Mouse (Mus musculus): ENCODE results near the gene Dnajb7.
"Not testable (repeated sequence)": the region's sequence is repeated elsewhere in the genome, so short reads cannot be mapped to it uniquely, and the experiment has no call there.

Dnajb7 gene

DNA sequence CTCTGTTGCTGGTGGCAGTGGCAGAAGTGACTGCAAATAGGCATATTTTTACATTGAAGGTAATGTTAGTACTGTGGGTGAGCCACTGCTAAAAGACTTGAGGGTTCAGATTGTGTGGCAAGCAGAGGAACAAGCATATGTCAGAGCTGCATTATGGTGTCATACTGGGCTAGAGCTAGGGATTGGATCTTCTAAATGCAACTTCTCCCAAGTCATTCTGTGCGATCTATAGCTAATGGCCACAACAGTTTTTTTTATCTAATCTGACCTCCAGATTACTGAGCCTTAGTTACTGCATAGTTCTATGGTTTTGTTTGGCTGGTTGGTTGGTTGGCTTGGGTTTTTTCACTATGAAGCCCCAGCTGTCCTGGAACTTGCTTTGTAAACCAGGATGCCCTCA is at the start of gene Dnajb7:
Dnajb7 (minus strand) TSS at position 101 of the 400 bp plus-strand sequence.
- ATAC-seq (ENCODE audit: insufficient number of reproducible peaks, low FRiP score, low TSS enrichment): no peak

GRCm38 (mm10) chr15:81448463-81448862 is 40.4 kb upstream of the Dnajb7 start:
- ATAC-seq (ENCODE audit: insufficient number of reproducible peaks, low FRiP score, low TSS enrichment): peak; percentile 45; the same call in 1 of the 2 replicates

- no peak for ATAC-seq (ENCODE audit: insufficient number of reproducible peaks, low FRiP score, low TSS enrichment)
Measured at GRCm38 (mm10) chr15:81439236-81439635, 31.1 kb upstream of the Dnajb7 start.

GRCm38 (mm10) chr15:81438345-81438744 is 30.2 kb upstream of the Dnajb7 start:
- no peak for ATAC-seq (ENCODE audit: insufficient number of reproducible peaks, low FRiP score, low TSS enrichment)

GRCm38 (mm10) chr15:81431195-81431594 is 23.1 kb upstream of the Dnajb7 start:
- no peak for ATAC-seq (ENCODE audit: insufficient number of reproducible peaks, low FRiP score, low TSS enrichment)

- no peak for ATAC-seq (ENCODE audit: insufficient number of reproducible peaks, low FRiP score, low TSS enrichment)
Measured at GRCm38 (mm10) chr15:81427947-81428346, 19.8 kb upstream of the Dnajb7 start.

DNA sequence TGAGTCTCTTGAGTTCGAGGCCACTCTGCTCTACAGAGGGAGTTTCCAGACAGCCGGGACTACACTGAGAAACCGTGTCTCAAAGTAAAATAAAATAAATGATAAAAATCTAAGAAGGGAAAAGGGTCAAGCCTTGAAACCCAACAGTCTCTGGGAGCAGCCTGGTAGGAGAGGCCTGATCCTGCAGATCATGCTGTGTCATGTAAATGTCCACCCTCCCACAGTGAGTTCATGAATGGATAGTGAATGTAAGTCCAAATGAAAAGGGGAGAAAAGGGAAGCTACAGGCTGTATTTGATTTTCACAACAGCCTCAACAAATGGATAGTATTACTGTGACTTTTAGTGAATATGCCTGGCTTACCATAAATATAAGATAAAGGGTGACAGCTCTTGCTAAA is 17.2 kb upstream of the Dnajb7 start:
- ATAC-seq (ENCODE audit: insufficient number of reproducible peaks, low FRiP score, low TSS enrichment): no peak

GRCm38 (mm10) chr15:81422156-81422681 is 14.1 kb upstream of the Dnajb7 start:
- no peak for ATAC-seq (ENCODE audit: insufficient number of reproducible peaks, low FRiP score, low TSS enrichment)

DNA sequence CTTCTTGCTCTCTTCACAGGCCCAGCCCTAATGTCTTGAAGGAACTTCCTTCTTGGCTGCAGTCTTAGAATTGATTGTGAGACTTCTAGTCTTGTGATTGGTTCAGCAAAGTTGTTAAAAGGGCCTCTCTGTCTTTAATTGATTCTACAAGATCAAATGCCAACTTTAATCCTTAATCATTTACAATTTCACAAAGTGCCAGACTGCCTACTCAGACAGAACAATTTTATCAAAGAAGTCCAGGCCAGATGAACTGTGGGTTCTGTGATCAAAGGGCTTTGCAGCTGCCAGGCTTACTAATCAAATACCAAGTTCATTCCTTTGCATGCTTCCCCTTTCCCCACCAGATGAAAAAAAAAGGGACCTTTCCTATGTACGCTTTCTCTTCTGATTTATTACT is 13.4 kb upstream of the Dnajb7 start:
- no peak for ATAC-seq (ENCODE audit: insufficient number of reproducible peaks, low FRiP score, low TSS enrichment)

- ATAC-seq (ENCODE audit: insufficient number of reproducible peaks, low FRiP score, low TSS enrichment): no peak
Measured at GRCm38 (mm10) chr15:81418065-81418464, 10.0 kb upstream of the Dnajb7 start.

DNA sequence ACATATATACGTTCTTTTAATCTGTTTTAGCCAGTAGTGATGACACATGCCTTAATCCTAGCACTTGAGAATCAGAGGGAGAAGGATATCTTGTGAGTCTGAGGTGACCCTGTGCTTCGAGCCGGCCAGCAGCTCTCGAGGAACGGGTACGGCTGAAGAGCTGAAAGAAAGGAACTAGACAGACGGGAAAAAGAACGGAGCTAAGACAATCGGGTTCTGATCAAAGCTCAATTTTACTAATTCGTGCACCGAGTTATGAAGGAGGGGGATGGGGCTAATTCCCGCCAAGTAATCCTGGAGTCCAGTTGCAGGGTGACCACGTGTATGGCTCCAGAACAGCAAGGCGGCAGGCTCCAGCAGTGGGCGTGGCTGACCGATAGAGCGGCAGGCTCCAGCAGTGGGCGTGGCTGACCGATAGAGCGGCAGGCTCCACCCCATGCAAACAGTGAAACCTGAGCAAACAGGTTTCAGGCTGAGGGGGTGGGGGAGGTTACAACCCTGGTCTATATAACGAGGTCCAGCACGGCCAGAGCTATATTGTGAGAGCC is 8.7 kb upstream of the Dnajb7 start:
- ATAC-seq (ENCODE audit: insufficient number of reproducible peaks, low FRiP score, low TSS enrichment): not testable (repeated sequence)

- ATAC-seq (ENCODE audit: insufficient number of reproducible peaks, low FRiP score, low TSS enrichment): no peak
Measured at GRCm38 (mm10) chr15:81405008-81405407, 3.1 kb downstream of the Dnajb7 start.

- ATAC-seq (ENCODE audit: insufficient number of reproducible peaks, low FRiP score, low TSS enrichment): peak; percentile 97
Measured at GRCm38 (mm10) chr15:81399638-81400315, 8.3 kb downstream of the Dnajb7 start, which contains the start of the genes St13 and Xpnpep3. Gene St13, minus strand, starts transcription at chr15:81400077. Gene Xpnpep3, plus strand, starts transcription at chr15:81400138.

GRCm38 (mm10) chr15:81399297-81399637 is 8.8 kb downstream of the Dnajb7 start:
- no peak; the same call in 1 of the 2 replicates for ATAC-seq (ENCODE audit: insufficient number of reproducible peaks, low FRiP score, low TSS enrichment)

DNA sequence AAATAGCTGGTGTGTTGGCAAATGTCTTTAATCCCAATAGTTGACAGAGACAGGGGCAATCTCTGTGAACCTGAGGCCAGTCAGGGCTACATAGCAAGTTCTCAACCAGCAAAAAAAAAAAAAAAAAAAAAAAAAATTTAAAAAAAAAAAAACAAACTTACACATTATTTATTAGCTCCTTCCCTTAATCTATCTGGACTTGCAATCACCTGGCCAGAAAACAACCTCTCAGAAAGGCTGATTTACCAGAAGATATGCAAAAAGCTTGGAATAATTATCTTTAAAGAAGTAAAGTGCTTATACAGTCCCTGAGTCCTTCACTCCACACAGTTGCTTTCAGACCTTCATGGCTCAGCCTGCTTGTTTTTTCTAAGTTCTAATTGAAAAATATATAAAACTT is 9.9 kb downstream of the Dnajb7 start:
- no peak for ATAC-seq (ENCODE audit: insufficient number of reproducible peaks, low FRiP score, low TSS enrichment)

GRCm38 (mm10) chr15:81394211-81394915 is 13.7 kb downstream of the Dnajb7 start:
- ATAC-seq (ENCODE audit: insufficient number of reproducible peaks, low FRiP score, low TSS enrichment): no peak

DNA sequence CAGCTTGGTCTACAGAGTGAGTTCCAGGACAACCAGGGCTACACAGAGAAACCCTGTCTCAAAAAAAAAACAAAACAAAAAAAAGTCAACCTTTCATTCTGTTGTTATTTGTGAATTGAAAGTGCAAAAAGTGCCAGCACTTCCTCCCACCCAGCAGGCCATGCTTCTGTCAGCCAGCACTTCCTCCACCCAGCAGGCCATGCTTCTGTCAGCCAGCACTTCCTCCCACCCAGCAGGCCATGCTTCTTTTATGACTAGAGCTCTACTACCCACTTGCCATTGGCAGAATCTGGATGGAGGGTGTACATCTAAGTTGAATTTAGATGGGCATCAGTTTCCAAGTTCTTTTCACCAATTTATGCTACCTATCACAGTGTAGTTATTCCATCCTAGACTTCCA is 15.1 kb downstream of the Dnajb7 start:
- ATAC-seq (ENCODE audit: insufficient number of reproducible peaks, low FRiP score, low TSS enrichment): no peak

- ATAC-seq (ENCODE audit: insufficient number of reproducible peaks, low FRiP score, low TSS enrichment): no peak
Measured at GRCm38 (mm10) chr15:81386327-81386726, 21.8 kb downstream of the Dnajb7 start.

DNA sequence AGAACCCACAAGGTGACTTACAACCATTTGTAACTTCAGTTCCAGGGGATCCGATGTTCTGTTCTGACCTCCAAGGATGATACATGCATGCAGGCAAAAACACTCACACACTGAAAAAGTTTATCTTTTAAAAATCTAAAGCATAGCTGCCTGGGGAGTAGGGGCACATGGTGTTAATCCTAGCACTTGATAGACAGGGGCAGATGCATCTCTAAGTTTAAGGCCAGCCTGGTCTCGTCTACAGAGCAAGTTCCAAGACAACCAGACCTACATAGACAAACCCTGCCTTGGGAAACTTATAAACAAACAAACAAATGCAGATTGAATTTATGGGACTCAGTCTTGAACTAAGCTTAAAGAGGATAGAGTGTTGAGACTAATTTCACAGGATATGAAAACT is 29.3 kb downstream of the Dnajb7 start:
- no peak for ATAC-seq (ENCODE audit: insufficient number of reproducible peaks, low FRiP score, low TSS enrichment)

DNA sequence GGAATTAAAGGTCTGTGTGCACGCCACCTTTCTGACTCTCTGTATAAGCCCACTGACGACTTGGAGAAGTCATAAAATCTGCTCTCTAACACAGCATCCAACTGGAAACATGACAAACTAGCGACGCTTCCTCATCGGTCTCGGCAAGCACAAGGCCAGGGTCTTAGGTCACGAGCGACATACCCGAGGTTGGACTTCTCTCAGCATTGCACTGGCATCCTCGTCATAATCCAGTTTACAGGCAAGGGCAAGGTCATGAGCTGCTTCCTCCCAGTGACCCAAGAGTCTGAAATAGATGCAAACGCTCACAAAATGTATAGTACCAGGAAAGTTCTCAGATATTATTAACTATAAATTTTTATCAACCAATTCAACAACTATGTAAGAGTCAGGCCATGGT is 33.5 kb downstream of the Dnajb7 start:
- ATAC-seq (ENCODE audit: insufficient number of reproducible peaks, low FRiP score, low TSS enrichment): no peak

GRCm38 (mm10) chr15:81370356-81370755 is 37.7 kb downstream of the Dnajb7 start:
- no peak for ATAC-seq (ENCODE audit: insufficient number of reproducible peaks, low FRiP score, low TSS enrichment)
